Mouse (Mus musculus) neural tube, embryonic 15.5 days (tissue): ENCODE results near the gene Sele. TPM values are rescaled to one million over a fixed set of nuclear protein-coding genes. Genes with fewer than 3 reads are reported as not detected.

Experiments
- ATAC-seq: fragments of 200-750 bp; cut with Nextera tagmentation; 2 replicates; pipeline ENCODE4 v1.8.0; 2017; ENCODE audit warnings: mild to moderate bottlenecking, moderate TSS enrichment, moderate library complexity; ENCODE audit not compliant: low FRiP score
- H3K27ac ChIP-seq: fragments of 300-500 bp; sonication (generic); replicated peaks from 2 replicates; pipeline ENCODE4 v1.5.1; 2015; ENCODE audit warnings: mild to moderate bottlenecking, inconsistent platforms
- H3K27me3 ChIP-seq: fragments of 300-500 bp; sonication (generic); replicated peaks from 2 replicates; pipeline ENCODE4 v1.6.1; 2015; ENCODE audit warnings: inconsistent platforms
- H3K36me3 ChIP-seq: fragments of 300-500 bp; sonication (generic); 2 replicates; pipeline ENCODE4 v1.6.1; 2015; ENCODE audit warnings: inconsistent platforms
- H3K4me1 ChIP-seq: fragments of 300-500 bp; sonication (generic); 2 replicates; pipeline ENCODE4 v1.6.1; 2015; ENCODE audit warnings: inconsistent platforms
- H3K4me2 ChIP-seq: fragments of 300-500 bp; sonication (generic); 2 replicates; pipeline ENCODE4 v1.6.1; 2015; ENCODE audit warnings: inconsistent platforms, mild to moderate bottlenecking, moderate library complexity
- H3K4me3 ChIP-seq: fragments of 300-500 bp; sonication (generic); replicated peaks from 2 replicates; pipeline ENCODE4 v1.5.1; 2015; ENCODE audit warnings: mild to moderate bottlenecking, inconsistent platforms
- H3K9ac ChIP-seq: fragments of 300-500 bp; sonication (generic); replicated peaks from 2 replicates; pipeline ENCODE4 v1.6.1; 2015; ENCODE audit warnings: mild to moderate bottlenecking, inconsistent platforms
- H3K9me3 ChIP-seq: fragments of 300-500 bp; sonication (generic); replicated peaks from 2 replicates; pipeline ENCODE4 v1.6.1; 2016; ENCODE audit warnings: inconsistent platforms
- WGBS: fragments of 180-500 bp; shearing (Covaris S2); methylation state at CpG from one replicate; pipeline ENCODE4 v1.1.7; 2015; ENCODE audit warnings: mixed read lengths; 5-methylcytosine and 5-hydroxymethylcytosine counted together
- polyA plus RNA-seq: library from polyadenylated mRNA; unstranded; fragments of >200 nt; fragmentation: Nextera tagmentation; extraction: Ambion mirVana; gene quantifications from 2 replicates; pipeline ENCODE4 v1.2.1, GENCODE M21; 2015

Gene Sele
- polyA plus RNA-seq, 1 experiment from 2014 or later, result not detected

- 66% methylated on average over 3 of the region's 3 CpGs for WGBS
- Histone ChIP-seq H3K9ac (no peak overlapping the region), H3K9me3 (no peaks in the 10 kb centered on the region), H3K4me1 (no peaks in the 10 kb centered on the region), H3K4me3 (no peak overlapping the region), H3K4me2 (no peak overlapping the region), H3K36me3 (no peaks in the 10 kb centered on the region), H3K27ac (no peak overlapping the region), H3K27me3 (no peaks in the 10 kb centered on the region)
- ATAC-seq, result no peak
These were observed 4.5 kb upstream of the Sele start for GRCm38 (mm10) chr1:164043549-164043948.

- no peaks in the 10 kb centered on the region for H3K9me3 ChIP-seq
- no peaks in the 10 kb centered on the region for H3K36me3 ChIP-seq
- no peak overlapping the region for H3K9ac ChIP-seq
- ATAC-seq, result no peak
- H3K4me3 ChIP-seq, result no peak overlapping the region
- 91% methylated on average over 9 of the region's 9 CpGs for WGBS
- no peak overlapping the region for H3K27ac ChIP-seq
- no peaks in the 10 kb centered on the region for H3K27me3 ChIP-seq
- no peaks in the 10 kb centered on the region for H3K4me1 ChIP-seq
- no peak overlapping the region for H3K4me2 ChIP-seq
These were observed 5.5 kb downstream of the Sele start for GRCm38 (mm10) chr1:164053561-164053960.

- Histone ChIP-seq H3K9me3 (no peaks in the 10 kb centered on the region), H3K9ac (no peak overlapping the region), H3K27ac (no peak overlapping the region), H3K36me3 (no peaks in the 10 kb centered on the region), H3K4me3 (no peak overlapping the region), H3K4me2 (no peak overlapping the region), H3K4me1 (no peaks in the 10 kb centered on the region), H3K27me3 (no peaks in the 10 kb centered on the region)
- WGBS, result 55% methylated on average over 2 of the region's 2 CpGs
- no peak for ATAC-seq
These were observed 6.8 kb downstream of the Sele start for GRCm38 (mm10) chr1:164054800-164055199.

GRCm38 (mm10) chr1:164060071-164060470, 12.0 kb downstream of the Sele start:
- no peaks in the 10 kb centered on the region for H3K4me1 ChIP-seq
- H3K4me3 ChIP-seq, result no peak overlapping the region
- WGBS, result 95% methylated on average over 4 of the region's 4 CpGs
- H3K27me3 ChIP-seq, result no peaks in the 10 kb centered on the region
- H3K9me3 ChIP-seq, result no peaks in the 10 kb centered on the region
- no peak for ATAC-seq
- no peak overlapping the region for H3K27ac ChIP-seq
- H3K9ac ChIP-seq, result no peak overlapping the region
- no peaks in the 10 kb centered on the region for H3K36me3 ChIP-seq
- no peak overlapping the region for H3K4me2 ChIP-seq

GRCm38 (mm10) chr1:164061278-164061677, 13.2 kb downstream of the Sele start:
- 53% methylated on average over 4 of the region's 4 CpGs for WGBS

GRCm38 (mm10) chr1:164061925-164062324, 13.9 kb downstream of the Sele start, which contains the start of gene Sell:
Gene Sell (plus strand): TSS chr1:164061982.
- ATAC-seq, result no peak
- 81% methylated on average over 4 of the region's 4 CpGs for WGBS
- no peaks in the 10 kb centered on the region for H3K4me1 ChIP-seq

More at GRCm38 (mm10) chr1:164061278-164061677, 13.2 kb downstream of the Sele start:
- no peak overlapping the region for H3K9ac ChIP-seq
- no peaks in the 10 kb centered on the region for H3K9me3 ChIP-seq
- H3K4me1 ChIP-seq, result no peaks in the 10 kb centered on the region
- no peak overlapping the region for H3K4me3 ChIP-seq
- H3K27me3 ChIP-seq, result no peaks in the 10 kb centered on the region
- no peak overlapping the region for H3K27ac ChIP-seq
- no peaks in the 10 kb centered on the region for H3K36me3 ChIP-seq
- H3K4me2 ChIP-seq, result no peak overlapping the region
- no peak for ATAC-seq

DNA sequence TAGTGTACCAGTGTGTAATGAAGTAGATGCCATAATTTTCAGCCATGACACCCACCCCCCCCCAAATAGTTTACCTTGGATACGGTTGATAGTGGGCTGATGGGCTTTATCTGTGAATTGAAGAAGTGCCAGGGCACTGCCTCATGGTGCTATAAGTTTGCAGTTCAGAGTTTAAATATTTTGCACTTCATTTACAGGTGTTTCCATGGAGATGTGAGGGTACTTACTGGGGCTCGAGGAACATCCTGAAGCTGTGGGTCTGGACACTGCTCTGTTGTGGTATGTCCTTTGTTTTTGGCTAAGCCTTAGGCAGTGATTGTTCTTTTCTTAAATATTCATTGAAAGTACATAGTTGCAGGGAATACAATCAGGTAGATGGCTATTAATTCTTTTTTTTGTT, 14.8 kb downstream of the Sele start:
- 56% methylated on average over 2 of the region's 2 CpGs for WGBS
- H3K9me3 ChIP-seq, result no peaks in the 10 kb centered on the region
- H3K27ac ChIP-seq, result no peak overlapping the region
- ATAC-seq, result no peak
- H3K4me2 ChIP-seq, result no peak overlapping the region
- no peak overlapping the region for H3K9ac ChIP-seq
- H3K4me3 ChIP-seq, result no peak overlapping the region
- no peaks in the 10 kb centered on the region for H3K4me1 ChIP-seq
- no peaks in the 10 kb centered on the region for H3K36me3 ChIP-seq
- no peaks in the 10 kb centered on the region for H3K27me3 ChIP-seq

More at GRCm38 (mm10) chr1:164061925-164062324, 13.9 kb downstream of the Sele start, which contains the start of gene Sell:
- no peaks in the 10 kb centered on the region for H3K27me3 ChIP-seq
- H3K9ac ChIP-seq, result no peak within 1 kb of the TSS
- H3K36me3 ChIP-seq, result no peaks in the 10 kb centered on the region
- H3K4me2 ChIP-seq, result no peak within 1 kb of the TSS
- no peak within 1 kb of the TSS for H3K4me3 ChIP-seq
- H3K9me3 ChIP-seq, result no peaks in the 10 kb centered on the region
- no peak within 1 kb of the TSS for H3K27ac ChIP-seq

- no peaks in the 10 kb centered on the region for H3K27me3 ChIP-seq
- H3K4me1 ChIP-seq, result no peaks in the 10 kb centered on the region
- no peak overlapping the region for H3K4me3 ChIP-seq
- H3K9ac ChIP-seq, result no peak overlapping the region
- ATAC-seq, result no peak
- WGBS, result 67% methylated on average over 3 of the region's 3 CpGs
- H3K36me3 ChIP-seq, result no peaks in the 10 kb centered on the region
- H3K4me2 ChIP-seq, result no peak overlapping the region
- no peaks in the 10 kb centered on the region for H3K9me3 ChIP-seq
- no peak overlapping the region for H3K27ac ChIP-seq
These were observed 15.7 kb downstream of the Sele start for GRCm38 (mm10) chr1:164063745-164064144.

GRCm38 (mm10) chr1:164069261-164069660, 21.2 kb downstream of the Sele start:
- no peaks in the 10 kb centered on the region for H3K27me3 ChIP-seq
- H3K9ac ChIP-seq, result no peak overlapping the region
- H3K4me3 ChIP-seq, result no peak overlapping the region
- H3K4me1 ChIP-seq, result no peaks in the 10 kb centered on the region
- H3K4me2 ChIP-seq, result no peak overlapping the region
- no peak overlapping the region for H3K27ac ChIP-seq
- no peak for ATAC-seq
- H3K9me3 ChIP-seq, result no peaks in the 10 kb centered on the region
- no peaks in the 10 kb centered on the region for H3K36me3 ChIP-seq

DNA sequence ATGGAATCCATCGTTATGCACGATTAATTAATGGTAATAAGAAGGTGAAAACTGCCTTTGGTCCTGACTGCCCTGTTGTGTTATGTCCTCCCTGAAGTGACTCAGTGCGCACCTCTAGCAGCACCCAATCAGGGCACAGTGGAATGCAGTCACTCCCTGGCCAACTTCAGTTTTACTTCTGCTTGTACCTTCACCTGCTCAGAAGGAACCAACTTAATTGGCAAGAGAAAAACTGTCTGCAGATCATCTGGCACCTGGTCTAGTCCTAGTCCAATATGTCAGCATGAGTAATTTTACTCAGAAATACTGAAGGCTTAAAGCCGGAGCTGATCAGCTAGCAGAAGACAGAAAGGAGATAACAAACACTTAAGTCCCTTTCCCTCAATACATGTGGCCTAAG, 22.4 kb downstream of the Sele start:
- WGBS, result 92% methylated on average over 4 of the region's 4 CpGs
- no peak overlapping the region for H3K27ac ChIP-seq
- H3K4me3 ChIP-seq, result no peak overlapping the region
- no peaks in the 10 kb centered on the region for H3K4me1 ChIP-seq
- H3K36me3 ChIP-seq, result no peaks in the 10 kb centered on the region
- no peak overlapping the region for H3K9ac ChIP-seq
- no peak overlapping the region for H3K4me2 ChIP-seq
- H3K27me3 ChIP-seq, result no peaks in the 10 kb centered on the region
- H3K9me3 ChIP-seq, result no peaks in the 10 kb centered on the region
- no peak for ATAC-seq

- no peaks in the 10 kb centered on the region for H3K36me3 ChIP-seq
- no peaks in the 10 kb centered on the region for H3K4me1 ChIP-seq
- no peak for ATAC-seq
- H3K4me3 ChIP-seq, result no peak overlapping the region
- WGBS, result 92% methylated on average over 7 of the region's 7 CpGs
- H3K4me2 ChIP-seq, result no peak overlapping the region
- no peaks in the 10 kb centered on the region for H3K27me3 ChIP-seq
- H3K9me3 ChIP-seq, result no peaks in the 10 kb centered on the region
- no peak overlapping the region for H3K27ac ChIP-seq
- no peak overlapping the region for H3K9ac ChIP-seq
These were observed 23.1 kb downstream of the Sele start for GRCm38 (mm10) chr1:164071111-164071510.

DNA sequence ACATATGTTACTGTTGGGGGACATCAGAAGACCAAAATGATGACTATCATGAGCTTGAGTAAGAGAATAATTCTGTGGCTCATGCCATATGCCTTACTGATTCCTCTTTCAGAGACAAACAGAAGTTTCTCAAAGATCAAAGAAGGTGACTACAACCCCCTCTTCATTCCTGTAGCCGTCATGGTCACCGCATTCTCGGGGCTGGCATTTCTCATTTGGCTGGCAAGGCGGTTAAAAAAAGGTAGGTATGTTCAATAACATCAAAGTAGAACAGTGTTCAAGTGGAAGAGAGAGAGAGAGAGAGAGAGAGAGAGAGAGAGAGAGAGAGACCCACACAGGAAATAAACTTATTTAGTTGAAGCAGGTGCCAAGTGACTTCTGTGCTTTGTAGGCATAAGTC, 24.0 kb downstream of the Sele start:
- 88% methylated on average over 4 of the region's 4 CpGs for WGBS
- H3K27ac ChIP-seq, result no peak overlapping the region
- no peaks in the 10 kb centered on the region for H3K36me3 ChIP-seq
- no peak overlapping the region for H3K4me3 ChIP-seq
- no peaks in the 10 kb centered on the region for H3K9me3 ChIP-seq
- H3K4me2 ChIP-seq, result no peak overlapping the region
- H3K27me3 ChIP-seq, result no peaks in the 10 kb centered on the region
- H3K9ac ChIP-seq, result no peak overlapping the region
- H3K4me1 ChIP-seq, result no peaks in the 10 kb centered on the region
- no peak for ATAC-seq

- Histone ChIP-seq H3K4me2 (no peak overlapping the region), H3K4me3 (no peak overlapping the region), H3K9ac (no peak overlapping the region), H3K9me3 (no peaks in the 10 kb centered on the region), H3K36me3 (no peaks in the 10 kb centered on the region), H3K27me3 (no peaks in the 10 kb centered on the region), H3K27ac (no peak overlapping the region), H3K4me1 (no peaks in the 10 kb centered on the region)
- ATAC-seq, result no peak
- WGBS, result 85% methylated on average over 9 of the region's 9 CpGs
These were observed 25.1 kb downstream of the Sele start for GRCm38 (mm10) chr1:164073091-164073490.
